In genomic region chr17:84111787-84112370, GRCm38 (mm10) we compare ENCODE assay signal across 9 mouse cellular contexts.
DNase-seq lines count a peak whose midpoint lies in the region; ATAC-seq and TF ChIP-seq lines count a peak whose summit lies in the region.
"Had no signal": no experiment of that assay in that cellular context is flagged by ENCODE, and none has a peak within 500 bp of the region (broad histone marks: within the 10 kb centered on the region; RNA-seq: fewer than 3 reads in every experiment).

No protein-coding gene starts in this region.

- WGBS in heart, embryonic 10.5 days, result 75% methylated on average over 10 of the region's 10 CpGs
- 79% methylated on average over 10 of the region's 10 CpGs for WGBS in liver, embryonic 12.5 days (ENCODE audit: insufficient replicate concordance)
- 75% methylated on average over 10 of the region's 10 CpGs for WGBS in intestine, embryonic 14.5 days
- WGBS in small intestine, adult 2 months, result 71% methylated on average over 10 of the region's 10 CpGs

- no peak for TF ChIP-seq POLR2A in small intestine, adult 2 months (IDR thresholded peaks at IDR 0.05; ENCODE audit: low read depth, low read length)

- H3K9ac ChIP-seq in liver, embryonic 12.5 days, result no peak overlapping the region
- 0 out of 2 replicates have a peak overlapping the region, but pooled peaks have one; percentile 25 for H3K9ac ChIP-seq in intestine, embryonic 14.5 days (ENCODE audit: low read length)
- H3K9ac ChIP-seq: midbrain, embryonic 15.5 days had no signal

- TF ChIP-seq CTCF in small intestine, adult 2 months (IDR thresholded peaks at IDR 0.05; ENCODE audit: extremely low read depth, insufficient read length, insufficient replicate concordance, low read depth, low read length), result no peak

- no peaks in the 10 kb centered on the region for H3K36me3 ChIP-seq in heart, embryonic 10.5 days
- no peaks in the 10 kb centered on the region for H3K36me3 ChIP-seq in liver, embryonic 12.5 days
- no peaks in the 10 kb centered on the region for H3K36me3 ChIP-seq in intestine, embryonic 14.5 days (ENCODE audit: control insufficient read depth, insufficient read depth, low read length)
- H3K36me3 ChIP-seq in small intestine, adult 2 months (ENCODE audit: control insufficient read depth, insufficient read depth, low read length), result no peaks in the 10 kb centered on the region
- H3K36me3 ChIP-seq: midbrain, embryonic 15.5 days had no signal

- H3K27me3 ChIP-seq in heart, embryonic 10.5 days (ENCODE audit: insufficient read depth, poor library complexity, severe bottlenecking), result 0 out of 2 replicates have a peak, but pooled peaks cover 8% of the 10 kb centered on the region
- no peaks in the 10 kb centered on the region for H3K27me3 ChIP-seq in liver, embryonic 12.5 days (replicated peaks)
- H3K27me3 ChIP-seq in intestine, embryonic 14.5 days (replicated peaks; ENCODE audit: control insufficient read depth, insufficient read depth, low read length), result no peaks in the 10 kb centered on the region
- no peaks in the 10 kb centered on the region for H3K27me3 ChIP-seq in small intestine, adult 2 months (ENCODE audit: control insufficient read depth, insufficient read depth, low read length)
- H3K27me3 ChIP-seq: midbrain, embryonic 15.5 days had no signal

- H3K4me3 ChIP-seq in heart, embryonic 10.5 days, result no peak overlapping the region
- no peak overlapping the region for H3K4me3 ChIP-seq in liver, embryonic 12.5 days
- no peak overlapping the region for H3K4me3 ChIP-seq in intestine, embryonic 14.5 days (ENCODE audit: low read depth, low read length)
- no peak overlapping the region for H3K4me3 ChIP-seq in small intestine, adult 2 months (ENCODE audit: low read depth, low read length)
- H3K4me3 ChIP-seq: midbrain, embryonic 15.5 days had no signal

- intact Hi-C loops in heart, postnatal 25 days (cut with DNase I), result loop anchor here (2.0 to 5.0 kb wide), 3 partner anchors 40 to 215 kb away; no protein-coding TSS in a partner anchor

- H3K4me1 ChIP-seq in heart, embryonic 10.5 days, result peaks cover 21% of the 10 kb centered on the region
- peaks cover 64% of the 10 kb centered on the region for H3K4me1 ChIP-seq in liver, embryonic 12.5 days
- peaks cover 24% of the 10 kb centered on the region for H3K4me1 ChIP-seq in intestine, embryonic 14.5 days (replicated peaks; ENCODE audit: control insufficient read depth, insufficient read depth, low read length)
- peaks cover 40% of the 10 kb centered on the region for H3K4me1 ChIP-seq in small intestine, adult 2 months (ENCODE audit: control insufficient read depth, insufficient read depth, insufficient read length, low read length)
- H3K4me1 ChIP-seq: midbrain, embryonic 15.5 days had no signal

- no peak for DNase-seq in heart, embryonic 10.5 days (ENCODE audit: low spot score)
- DNase-seq in heart, postnatal 25 days (ENCODE audit: low spot score), result no peak
- DNase-seq in liver, result no peak
- DNase-seq in intestine, embryonic 14.5 days (ENCODE audit: low spot score), result no peak
- no peak for DNase-seq in urinary bladder, postnatal 25 days (ENCODE audit: low spot score)
- DNase-seq in thymus, postnatal 14 days, result no peak

- no peak overlapping the region for H3K4me2 ChIP-seq in liver, embryonic 12.5 days
- H3K4me2 ChIP-seq in intestine, embryonic 14.5 days (ENCODE audit: low read length), result no peak overlapping the region
- H3K4me2 ChIP-seq: midbrain, embryonic 15.5 days had no signal

- no peaks in the 10 kb centered on the region for H3K9me3 ChIP-seq in heart, embryonic 10.5 days
- no peaks in the 10 kb centered on the region for H3K9me3 ChIP-seq in liver, embryonic 12.5 days (replicated peaks)
- H3K9me3 ChIP-seq in intestine, embryonic 14.5 days (ENCODE audit: control insufficient read depth, low read length), result no peaks in the 10 kb centered on the region
- H3K9me3 ChIP-seq: midbrain, embryonic 15.5 days had no signal

- ATAC-seq in liver, embryonic 12.5 days, result no peak
- no peak for ATAC-seq in intestine, embryonic 14.5 days (replicated peaks; ENCODE audit: low FRiP score, low TSS enrichment, low read depth)

- H3K27ac ChIP-seq in heart, embryonic 10.5 days, result peak overlapping the region; percentile 70
- H3K27ac ChIP-seq in liver, embryonic 12.5 days, result peak overlapping the region; percentile 31
- peak overlapping the region; percentile 80 for H3K27ac ChIP-seq in intestine, embryonic 14.5 days (ENCODE audit: low read depth)
- peak overlapping the region; percentile 59 for H3K27ac ChIP-seq in small intestine, adult 2 months (ENCODE audit: insufficient read depth, low read depth, low read length)
- H3K27ac ChIP-seq: midbrain, embryonic 15.5 days had no signal
